Mouse (Mus musculus) lung, embryonic 16.5 days (tissue): ENCODE data around the gene Susd1. TPM values are rescaled to one million over a fixed set of nuclear protein-coding genes. Genes with fewer than 3 reads are reported as not detected.
A peak's percentile ranks its signal among the peaks of the same experiment; 100 is the strongest.

Experiments
- ATAC-seq: fragments of 200-750 bp; cut with Nextera tagmentation; 2 replicates; pipeline ENCODE4 v1.8.0; 2017; ENCODE audit warnings: low read depth, mild to moderate bottlenecking, moderate library complexity
- H3K27ac ChIP-seq: fragments of 300-500 bp; sonication (generic); 2 replicates; pipeline ENCODE4 v1.5.1; 2014; ENCODE audit warnings: mild to moderate bottlenecking, control low read depth, low read length
- H3K27me3 ChIP-seq: fragments of 300-500 bp; sonication (generic); 2 replicates; pipeline ENCODE4 v1.6.1; 2014; ENCODE audit warnings: low read depth, low read length, mixed read lengths; ENCODE audit not compliant: control insufficient read depth, insufficient read depth
- H3K36me3 ChIP-seq: fragments of 300-500 bp; sonication (generic); 2 replicates; pipeline ENCODE4 v1.6.1; 2014; ENCODE audit warnings: low read length; ENCODE audit not compliant: control insufficient read depth, insufficient read depth
- H3K4me1 ChIP-seq: fragments of 300-500 bp; sonication (generic); replicated peaks from 2 replicates; pipeline ENCODE4 v1.6.1; 2014; ENCODE audit warnings: low read length, mixed read lengths; ENCODE audit not compliant: control insufficient read depth, insufficient read depth
- H3K4me2 ChIP-seq: fragments of 300-500 bp; sonication (generic); 2 replicates; pipeline ENCODE4 v1.6.1; 2014; ENCODE audit warnings: low read depth, low read length, control low read depth
- H3K4me3 ChIP-seq: fragments of 300-500 bp; sonication (generic); 2 replicates; pipeline ENCODE4 v1.5.1; 2014; ENCODE audit warnings: mild to moderate bottlenecking, low read length, control low read depth
- H3K9ac ChIP-seq: fragments of 300-500 bp; sonication (generic); 2 replicates; pipeline ENCODE4 v1.6.1; 2014; ENCODE audit warnings: low read length, control low read depth
- H3K9me3 ChIP-seq: fragments of 300-500 bp; sonication (generic); 2 replicates; pipeline ENCODE4 v1.6.1; 2016; ENCODE audit warnings: low read length; ENCODE audit not compliant: control insufficient read depth
- WGBS: fragments of 180-500 bp; shearing (Covaris S2); extraction: QIAGEN DNeasy Blood & Tissue Kit; methylation state at CpG from one replicate; pipeline ENCODE4 v1.1.7; 2014; 5-methylcytosine and 5-hydroxymethylcytosine counted together
- polyA plus RNA-seq: library from polyadenylated mRNA; unstranded; fragments of >200 nt; fragmentation: Nextera tagmentation; extraction: Ambion mirVana; gene quantifications from 2 replicates; pipeline ENCODE4 v1.2.1, GENCODE M21; 2015

Susd1 gene
- polyA plus RNA-seq, 1 experiment from 2014 or later, result 8.6 TPM

- H3K9ac ChIP-seq, result no peak overlapping the region
Observed at GRCm38 (mm10) chr4:59335616-59336438, 102.6 kb downstream of the Susd1 start.

GRCm38 (mm10) chr4:59335101-59335500 lies 103.3 kb downstream of the Susd1 start:
- Histone ChIP-seq H3K4me2 (no peak overlapping the region), H3K4me1 (peaks cover 31% of the 10 kb centered on the region)
- 87% methylated on average over 7 of the region's 7 CpGs for WGBS

More at GRCm38 (mm10) chr4:59335616-59336438, 102.6 kb downstream of the Susd1 start:
- whole genome bisulfite sequencing, result 54% methylated on average over 9 of the region's 9 CpGs
- no peaks in the 10 kb centered on the region for H3K36me3 ChIP-seq
- H3K9me3 ChIP-seq, result no peaks in the 10 kb centered on the region
- peak; percentile 75 for ATAC-seq
- H3K4me3 ChIP-seq, result no peak overlapping the region
- no peak overlapping the region for H3K4me2 ChIP-seq
- no peaks in the 10 kb centered on the region for H3K27me3 ChIP-seq
- 0 out of 2 replicates have a peak overlapping the region, but pooled peaks have one; percentile 27 for H3K27ac ChIP-seq
- H3K4me1 ChIP-seq, result peaks cover 31% of the 10 kb centered on the region

GRCm38 (mm10) chr4:59334236-59334635 lies 104.2 kb downstream of the Susd1 start:
- H3K4me2 ChIP-seq, result no peak overlapping the region
- H3K27me3 ChIP-seq, result no peaks in the 10 kb centered on the region
- H3K4me3 ChIP-seq, result no peak overlapping the region
- H3K4me1 ChIP-seq, result peaks cover 31% of the 10 kb centered on the region
- no peaks in the 10 kb centered on the region for H3K9me3 ChIP-seq
- H3K27ac ChIP-seq, result no peak overlapping the region
- WGBS, result 86% methylated on average over 4 of the region's 4 CpGs
- H3K36me3 ChIP-seq, result no peaks in the 10 kb centered on the region
- no peak for ATAC-seq
- no peak overlapping the region for H3K9ac ChIP-seq

More at GRCm38 (mm10) chr4:59335101-59335500, 103.3 kb downstream of the Susd1 start:
- no peak overlapping the region for H3K27ac ChIP-seq
- no peak for ATAC-seq
- no peaks in the 10 kb centered on the region for H3K36me3 ChIP-seq
- no peaks in the 10 kb centered on the region for H3K9me3 ChIP-seq
- no peak overlapping the region for H3K4me3 ChIP-seq
- no peaks in the 10 kb centered on the region for H3K27me3 ChIP-seq
- H3K9ac ChIP-seq, result no peak overlapping the region

DNA sequence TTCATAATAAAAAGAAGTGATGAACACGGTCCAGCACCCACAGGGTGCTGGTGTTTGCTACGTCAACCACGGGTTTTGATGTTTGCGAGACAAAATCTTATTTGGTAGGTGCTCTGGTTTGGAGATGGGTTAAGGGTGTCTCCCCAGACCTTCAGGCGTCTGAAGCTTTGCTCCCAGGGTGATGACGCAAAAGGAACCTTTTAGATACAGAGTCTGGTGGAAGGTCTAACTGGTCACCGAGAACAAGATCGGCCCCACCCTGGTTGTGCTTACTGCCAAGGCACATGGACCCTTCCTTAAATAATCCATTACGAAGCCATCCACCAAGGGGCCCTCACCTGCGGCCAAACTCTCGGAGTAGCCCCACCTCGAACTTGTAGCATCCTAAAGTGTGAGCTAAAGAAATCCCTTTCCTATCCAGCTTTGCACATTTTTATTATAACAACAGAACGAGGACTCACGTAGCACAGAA lies 105.0 kb downstream of the Susd1 start:
- ATAC-seq, result no peak
- Histone ChIP-seq H3K27me3 (no peaks in the 10 kb centered on the region), H3K36me3 (no peaks in the 10 kb centered on the region), H3K4me2 (no peak overlapping the region), H3K27ac (no peak overlapping the region), H3K4me3 (no peak overlapping the region), H3K9me3 (no peaks in the 10 kb centered on the region), H3K9ac (no peak overlapping the region), H3K4me1 (peaks cover 31% of the 10 kb centered on the region)
- 90% methylated on average over 14 of the region's 14 CpGs for WGBS

DNA sequence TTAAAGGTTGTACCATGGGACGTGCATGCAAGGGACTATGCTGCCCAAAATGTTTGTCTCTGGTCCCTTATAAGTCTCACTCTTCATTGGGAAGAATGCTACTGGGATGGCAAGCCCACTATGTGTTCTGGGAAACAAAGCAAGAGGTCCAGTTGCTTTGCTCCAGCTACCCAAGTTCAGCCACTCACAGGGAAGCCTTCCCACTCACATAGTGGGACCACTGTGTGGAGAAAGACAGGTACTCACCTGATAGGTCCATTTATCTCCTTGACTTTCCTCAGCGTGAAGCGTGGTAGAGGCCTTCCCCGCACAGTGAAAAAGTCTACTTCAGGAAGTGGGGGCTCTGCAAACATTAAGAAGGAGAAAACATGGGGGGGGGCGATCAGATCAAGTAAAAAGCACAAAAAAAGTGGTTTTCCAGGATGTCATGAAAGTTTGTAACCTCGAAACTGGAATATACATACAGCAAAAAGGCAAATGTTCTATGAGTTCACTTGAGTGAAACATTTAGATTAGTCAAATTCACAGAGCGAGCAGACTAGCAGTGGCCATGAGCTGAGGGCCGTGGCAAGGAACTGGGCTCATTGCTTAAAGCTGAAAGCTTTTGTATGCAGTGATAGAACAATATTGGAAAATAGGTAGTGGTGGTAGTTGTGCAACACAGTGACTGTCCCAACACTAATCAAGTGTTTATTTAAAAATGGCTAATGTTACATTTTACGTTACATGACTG lies 105.6 kb downstream of the Susd1 start:
- no peak overlapping the region for H3K4me3 ChIP-seq
- no peaks in the 10 kb centered on the region for H3K9me3 ChIP-seq
- no peak overlapping the region; the same call in 1 of the 2 replicates for H3K27ac ChIP-seq
- H3K27me3 ChIP-seq, result no peaks in the 10 kb centered on the region
- H3K4me2 ChIP-seq, result no peak overlapping the region
- 90% methylated on average over 9 of the region's 9 CpGs for WGBS
- no peak overlapping the region for H3K9ac ChIP-seq
- ATAC-seq, result no peak
- no peaks in the 10 kb centered on the region for H3K36me3 ChIP-seq
- peaks cover 31% of the 10 kb centered on the region for H3K4me1 ChIP-seq

DNA sequence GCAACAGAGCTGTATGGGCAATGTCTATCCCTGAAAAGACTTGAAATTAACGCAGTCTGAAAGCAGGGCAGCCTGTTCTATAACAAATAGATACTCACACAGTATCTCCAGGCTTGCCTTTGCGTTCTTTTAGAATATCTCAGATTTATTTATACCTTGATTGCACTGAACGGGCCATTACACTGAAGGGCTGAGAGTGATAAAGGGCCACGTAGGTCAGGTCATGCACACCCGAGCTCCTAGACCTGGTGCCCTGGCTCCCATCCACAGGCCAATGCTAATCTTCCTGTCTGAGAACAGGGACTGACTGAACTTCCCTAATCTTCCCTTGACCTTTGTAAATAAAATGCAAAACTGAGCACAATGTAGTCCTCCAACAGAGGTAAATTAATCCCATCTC lies 106.3 kb downstream of the Susd1 start:
- Histone ChIP-seq H3K27me3 (no peaks in the 10 kb centered on the region), H3K27ac (peak overlapping the region; percentile 90), H3K4me1 (peaks cover 31% of the 10 kb centered on the region), H3K9ac (no peak overlapping the region), H3K36me3 (no peaks in the 10 kb centered on the region), H3K4me2 (no peak overlapping the region), H3K9me3 (no peaks in the 10 kb centered on the region), H3K4me3 (no peak overlapping the region)
- ATAC-seq, result no peak
- WGBS, result 50% methylated on average over 5 of the region's 5 CpGs

DNA sequence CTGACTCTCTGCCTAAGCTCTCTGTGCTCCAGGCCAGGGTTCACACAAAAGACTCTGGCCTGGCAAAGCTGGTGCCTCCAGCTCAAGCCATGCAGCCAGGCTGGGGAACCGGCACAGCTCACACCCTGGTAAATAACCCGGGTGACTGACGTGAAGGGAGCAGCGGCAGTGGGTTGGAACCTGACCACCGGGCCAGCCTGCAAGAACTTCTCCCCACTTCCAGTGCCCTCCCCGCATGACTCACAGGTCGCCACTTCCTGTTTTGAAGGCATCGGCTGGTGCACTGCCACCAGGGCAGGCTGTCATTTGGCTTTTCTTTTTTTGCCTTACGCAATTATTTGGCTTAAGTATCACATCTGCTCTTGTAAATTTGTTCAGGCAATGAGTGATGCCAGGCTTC lies 106.8 kb downstream of the Susd1 start:
- peak overlapping the region; percentile 90 for H3K27ac ChIP-seq
- ATAC-seq, result peak; percentile 77
- H3K9me3 ChIP-seq, result no peaks in the 10 kb centered on the region
- no peaks in the 10 kb centered on the region for H3K27me3 ChIP-seq
- peak overlapping the region; percentile 2; the same call in 1 of the 2 replicates for H3K4me2 ChIP-seq
- 41% methylated on average over 9 of the region's 9 CpGs for WGBS
- H3K36me3 ChIP-seq, result no peaks in the 10 kb centered on the region
- no peak overlapping the region for H3K4me3 ChIP-seq
- peak overlapping the region; percentile 40; the same call in 1 of the 2 replicates for H3K9ac ChIP-seq
- H3K4me1 ChIP-seq, result peaks cover 29% of the 10 kb centered on the region

DNA sequence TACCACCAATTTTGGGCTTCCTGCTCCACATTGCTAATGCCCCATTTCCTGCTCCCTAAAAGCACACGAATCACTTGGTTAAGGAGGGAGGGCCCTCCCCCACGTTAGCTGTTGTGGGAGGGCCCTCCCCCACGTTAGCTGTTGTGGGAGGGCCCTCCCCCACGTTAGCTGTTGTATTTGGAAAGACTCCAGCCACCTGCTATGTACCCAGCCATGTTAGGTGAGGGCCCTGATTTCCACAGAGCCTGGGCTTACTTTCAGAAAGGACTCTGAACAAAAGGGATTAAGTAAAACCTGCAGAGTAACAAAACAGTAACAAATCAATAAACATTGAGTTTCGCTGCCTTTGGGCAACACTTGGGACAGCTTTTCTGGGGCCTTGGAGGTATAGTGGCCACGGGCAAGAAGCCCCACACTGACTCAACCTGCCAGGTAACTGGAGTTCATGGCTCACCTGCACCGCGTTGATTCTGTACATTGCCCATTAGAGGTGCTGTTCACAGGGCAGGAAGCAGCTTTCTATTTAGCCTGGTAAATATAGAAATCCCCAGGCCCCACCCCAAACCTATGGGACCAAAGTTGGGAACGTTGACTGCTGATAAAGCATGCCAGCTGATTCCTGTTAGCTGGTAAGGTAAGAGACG lies 107.3 kb downstream of the Susd1 start:
- Histone ChIP-seq H3K27me3 (no peaks in the 10 kb centered on the region), H3K4me3 (no peak overlapping the region), H3K9me3 (no peaks in the 10 kb centered on the region), H3K4me1 (peaks cover 24% of the 10 kb centered on the region), H3K36me3 (no peaks in the 10 kb centered on the region), H3K9ac (peak overlapping the region; percentile 40; the same call in 1 of the 2 replicates), H3K4me2 (peak overlapping the region; percentile 3; the same call in 1 of the 2 replicates), H3K27ac (peak overlapping the region; percentile 90)
- peak; percentile 66; the same call in 1 of the 2 replicates for ATAC-seq
- 33% methylated on average over 10 of the region's 10 CpGs for WGBS
